ENCODE assay signal across 11 mouse cellular contexts in genomic region chr8:123331301-123331700, GRCm38 (mm10). TPM values are rescaled to one million over a fixed set of nuclear protein-coding genes. Genes with fewer than 3 reads are reported as not detected.
DNase-seq lines count a peak whose midpoint lies in the region; ATAC-seq and TF ChIP-seq lines count a peak whose summit lies in the region.
"Had no signal": no experiment of that assay in that cellular context is flagged by ENCODE, and none has a peak within 500 bp of the region (broad histone marks: within the 10 kb centered on the region; RNA-seq: fewer than 3 reads in every experiment).

No protein-coding gene starts in this region.

- H3K27me3 ChIP-seq in midbrain, embryonic 12.5 days, result peaks cover 6% of the 10 kb centered on the region; the same call in 1 of the 2 replicates
- no peaks in the 10 kb centered on the region for H3K27me3 ChIP-seq in midbrain, embryonic 11.5 days (ENCODE audit: control insufficient read depth, insufficient read depth, low read length)
- no peaks in the 10 kb centered on the region for H3K27me3 ChIP-seq in Patski
- no peaks in the 10 kb centered on the region for H3K27me3 ChIP-seq in hindbrain, embryonic 16.5 days (replicated peaks; ENCODE audit: control insufficient read depth, insufficient read depth, low read length)
- H3K27me3 ChIP-seq in stomach, embryonic 16.5 days (ENCODE audit: control insufficient read depth, insufficient read depth, low read length), result no peaks in the 10 kb centered on the region

- no peak overlapping the region; the same call in 1 of the 2 replicates for H3K9ac ChIP-seq in midbrain, embryonic 12.5 days (replicated peaks)
- H3K9ac ChIP-seq in midbrain, embryonic 11.5 days (ENCODE audit: low read length), result no peak overlapping the region
- H3K9ac ChIP-seq in hindbrain, embryonic 16.5 days (ENCODE audit: low read depth, low read length), result no peak overlapping the region
- H3K9ac ChIP-seq in stomach, embryonic 16.5 days (ENCODE audit: low read length), result no peak overlapping the region
- H3K9ac ChIP-seq: embryonic facial prominence, embryonic 15.5 days had no signal

- TF ChIP-seq CTCF in Patski (IDR thresholded peaks at IDR 0.05), result no peak

- peaks cover 19% of the 10 kb centered on the region for H3K4me1 ChIP-seq in midbrain, embryonic 12.5 days
- peaks cover 12% of the 10 kb centered on the region for H3K4me1 ChIP-seq in midbrain, embryonic 11.5 days (ENCODE audit: control insufficient read depth, insufficient read depth, low read length)
- H3K4me1 ChIP-seq in hindbrain, embryonic 16.5 days (ENCODE audit: control insufficient read depth, insufficient read depth, low read depth, low read length), result peaks cover 16% of the 10 kb centered on the region
- H3K4me1 ChIP-seq in stomach, embryonic 16.5 days (ENCODE audit: control insufficient read depth, insufficient read depth, low read length), result peaks cover 13% of the 10 kb centered on the region

- no peaks in the 10 kb centered on the region for H3K36me3 ChIP-seq in midbrain, embryonic 12.5 days
- no peaks in the 10 kb centered on the region for H3K36me3 ChIP-seq in midbrain, embryonic 11.5 days (ENCODE audit: control insufficient read depth, insufficient read depth, low read length)
- H3K36me3 ChIP-seq in hindbrain, embryonic 16.5 days (ENCODE audit: control insufficient read depth, insufficient read depth, low read length), result no peaks in the 10 kb centered on the region
- H3K36me3 ChIP-seq in stomach, embryonic 16.5 days (ENCODE audit: control insufficient read depth, insufficient read depth, low read length), result no peaks in the 10 kb centered on the region
- H3K36me3 ChIP-seq: embryonic facial prominence, embryonic 15.5 days; G1E had no signal

- intact Hi-C loops in gastrocnemius, postnatal 14 days (cut with DNase I; ENCODE audit: low total_unique reads), result loop anchor here (5.0 kb wide), 1 partner anchor 76 kb away; the partner anchor contains the start of gene Mc1r

- no peak overlapping the region for H3K4me3 ChIP-seq in midbrain, embryonic 12.5 days
- H3K4me3 ChIP-seq in midbrain, embryonic 11.5 days (ENCODE audit: low read depth, low read length), result no peak overlapping the region
- no peak overlapping the region; the same call in 1 of the 2 replicates for H3K4me3 ChIP-seq in hindbrain, embryonic 16.5 days (ENCODE audit: low read length)
- H3K4me3 ChIP-seq in stomach, embryonic 16.5 days (replicated peaks; ENCODE audit: low read length), result no peak overlapping the region

- H3K4me2 ChIP-seq in midbrain, embryonic 12.5 days (replicated peaks), result peak overlapping the region; percentile 78; the same call in 1 of the 2 replicates
- H3K4me2 ChIP-seq in midbrain, embryonic 11.5 days, result no peak overlapping the region
- peak overlapping the region; percentile 74 for H3K4me2 ChIP-seq in hindbrain, embryonic 16.5 days (ENCODE audit: low read length)
- no peak overlapping the region for H3K4me2 ChIP-seq in stomach, embryonic 16.5 days (ENCODE audit: low read depth, low read length)

- no peaks in the 10 kb centered on the region for H3K9me3 ChIP-seq in midbrain, embryonic 12.5 days
- no peaks in the 10 kb centered on the region for H3K9me3 ChIP-seq in midbrain, embryonic 11.5 days (ENCODE audit: control insufficient read depth, low read length)
- H3K9me3 ChIP-seq in hindbrain, embryonic 16.5 days (ENCODE audit: control insufficient read depth, low read length), result no peaks in the 10 kb centered on the region
- H3K9me3 ChIP-seq in stomach, embryonic 16.5 days (replicated peaks; ENCODE audit: control insufficient read depth, low read length), result no peaks in the 10 kb centered on the region
- H3K9me3 ChIP-seq: embryonic facial prominence, embryonic 15.5 days; G1E had no signal

- DNase-seq in midbrain, embryonic 11.5 days (ENCODE audit: low spot score, missing footprints), result no peak
- no peak for DNase-seq in Patski (ENCODE audit: low read depth, low spot score)
- no peak for DNase-seq in layer of hippocampus, adult 8-10 months (ENCODE audit: low spot score in 2 of 2)
- DNase-seq in gastrocnemius, postnatal 14 days, result no peak
- DNase-seq: cerebellum, adult 8-10 months; right cerebral cortex, postnatal 14 days had no signal

- POLR2A ChIA-PET in Patski (lab: Charles Lee), result interaction anchor here (0.7 to 1.6 kb wide), 2 partner anchors 12 to 33 kb away, joined by 3 to 4 read pairs; no protein-coding TSS in a partner anchor

- no peak for ATAC-seq in midbrain, embryonic 12.5 days (ENCODE audit: low FRiP score, low read depth)
- ATAC-seq in midbrain, embryonic 11.5 days (ENCODE audit: low FRiP score), result no peak
- ATAC-seq in Patski, result peak; percentile 59
- no peak for ATAC-seq in hindbrain, embryonic 16.5 days
- no peak for ATAC-seq in stomach, embryonic 16.5 days (ENCODE audit: insufficient read depth, low FRiP score)

- CTCF ChIA-PET in Patski (lab: Charles Lee), result interaction anchor here (0.7 to 1.6 kb wide), 3 partner anchors 22 to 225 kb away, joined by 3 to 4 read pairs (median 4); no protein-coding TSS in a partner anchor

- H3K27ac ChIP-seq in midbrain, embryonic 12.5 days (replicated peaks), result peak overlapping the region; percentile 91
- no peak overlapping the region for H3K27ac ChIP-seq in midbrain, embryonic 11.5 days (ENCODE audit: low read depth, low read length)
- H3K27ac ChIP-seq in hindbrain, embryonic 16.5 days (ENCODE audit: low read depth, low read length), result peak overlapping the region; percentile 97
- 0 out of 2 replicates have a peak overlapping the region, but pooled peaks have one; percentile 0 for H3K27ac ChIP-seq in stomach, embryonic 16.5 days (ENCODE audit: low read length)
- H3K27ac ChIP-seq: embryonic facial prominence, embryonic 15.5 days had no signal

- in situ Hi-C loops in Patski (cut with MboI; ENCODE audit: low pct_unique_long_range_greater_than_20kb), result no loop called here

- 80% methylated on average over 2 of the region's 2 CpGs for WGBS in midbrain, embryonic 12.5 days
- WGBS in midbrain, embryonic 11.5 days, result 85% methylated on average over 2 of the region's 2 CpGs
- WGBS in hindbrain, embryonic 16.5 days, result 90% methylated on average over 2 of the region's 2 CpGs
- 61% methylated on average over 2 of the region's 2 CpGs for WGBS in stomach, embryonic 16.5 days

RNA-seq across cellular contexts. Expression of gene Spire2, which starts 1.2 kb away (rescaled TPM):
- polyA plus RNA-seq in midbrain, embryonic 12.5 days (2016; fragmentation: Nextera tagmentation; extraction: Ambion mirVana), result 27.7 and 28.6 TPM in 2 replicates
- polyA plus RNA-seq in midbrain, embryonic 11.5 days (2014; fragmentation: Nextera tagmentation; extraction: Ambion mirVana), result 9.2 and 13.2 TPM in 2 replicates
- 7.1 TPM for polyA plus RNA-seq in Patski (2021)
- 27.3 and 38.5 TPM in 2 replicates for polyA plus RNA-seq in hindbrain, embryonic 16.5 days (2015; fragmentation: Nextera tagmentation; extraction: Ambion mirVana)
- polyA plus RNA-seq in stomach, embryonic 16.5 days (2015; fragmentation: Nextera tagmentation; extraction: Ambion mirVana), result 2.7 TPM in 2 replicates
- total RNA-seq in layer of hippocampus, adult 8-10 months (2022), result 10 to 100 TPM; 15.8 to 16.3 (median 16.0) TPM
- under 1 TPM; 0.44 to 0.92 TPM for total RNA-seq in gastrocnemius, postnatal 14 days (2021)

RNA-seq across cellular contexts. Expression of gene Fanca, which starts 12.9 kb away (rescaled TPM):
- 29.6 and 31.6 TPM in 2 replicates for polyA plus RNA-seq in midbrain, embryonic 12.5 days (2016; fragmentation: Nextera tagmentation; extraction: Ambion mirVana)
- 31.5 and 33.1 TPM in 2 replicates for polyA plus RNA-seq in midbrain, embryonic 11.5 days (2014; fragmentation: Nextera tagmentation; extraction: Ambion mirVana)
- polyA plus RNA-seq in Patski (2021), result 28.5 TPM
- 5.7 and 7.8 TPM in 2 replicates for polyA plus RNA-seq in hindbrain, embryonic 16.5 days (2015; fragmentation: Nextera tagmentation; extraction: Ambion mirVana)
- 18.1 and 18.9 TPM in 2 replicates for polyA plus RNA-seq in stomach, embryonic 16.5 days (2015; fragmentation: Nextera tagmentation; extraction: Ambion mirVana)
- total RNA-seq in layer of hippocampus, adult 8-10 months (2022), result 1 to 10 TPM in 3 of 4 experiments, under 1 TPM in 1; 0.96 to 3.2 (median 3.0) TPM
- 1 to 10 TPM in 1 of 2 experiments, under 1 TPM in 1; 0.92 to 1.3 TPM for total RNA-seq in gastrocnemius, postnatal 14 days (2021)

RNA-seq across cellular contexts. Expression of gene Tcf25, which starts 42.3 kb away (rescaled TPM):
- polyA plus RNA-seq in midbrain, embryonic 12.5 days (2016; fragmentation: Nextera tagmentation; extraction: Ambion mirVana), result 202 and 232 TPM in 2 replicates
- polyA plus RNA-seq in midbrain, embryonic 11.5 days (2014; fragmentation: Nextera tagmentation; extraction: Ambion mirVana), result 171 and 181 TPM in 2 replicates
- 232 TPM for polyA plus RNA-seq in Patski (2021)
- polyA plus RNA-seq in hindbrain, embryonic 16.5 days (2015; fragmentation: Nextera tagmentation; extraction: Ambion mirVana), result 396 and 405 TPM in 2 replicates
- 167 and 177 TPM in 2 replicates for polyA plus RNA-seq in stomach, embryonic 16.5 days (2015; fragmentation: Nextera tagmentation; extraction: Ambion mirVana)
- total RNA-seq in layer of hippocampus, adult 8-10 months (2022), result 100 to 1,000 TPM; 466 to 571 (median 498) TPM
- total RNA-seq in gastrocnemius, postnatal 14 days (2021), result 100 to 1,000 TPM; 140 to 162 TPM

Comparison
In these comparisons a context has a peak if more than half of its experiments do, and no peak if none do; other contexts are left out.
1. H3K4me2 ChIP-seq: peak in midbrain, embryonic 12.5 days (single experiment) and hindbrain, embryonic 16.5 days (single experiment); none in midbrain, embryonic 11.5 days (single experiment) and stomach, embryonic 16.5 days (single experiment).